Mouse (Mus musculus) left cerebral cortex, adult 2 months (tissue): Measurements from ENCODE around the gene Pex10. TPM values are rescaled to one million over a fixed set of nuclear protein-coding genes. Genes with fewer than 3 reads are reported as not detected.
"Not testable (repeated sequence)": the region's sequence is repeated elsewhere in the genome, so short reads cannot be mapped to it uniquely, and the experiment has no call there.

ENCODE experiments used
- DNase-seq, 2 experiments: peaks; one replicate each; pipeline ENCODE4 v3.0.0; 2021 to 2022; ENCODE audit warnings: low spot score in 2 of 2, mixed read lengths in 1 of 2; ENCODE audit errors: extremely low spot score in 1 of 2
- H3K27ac ChIP-seq: fragments of 200-600 bp; 2 replicates; pipeline ENCODE4 v1.8.1; 2022
- H3K4me3 ChIP-seq: fragments of 200-600 bp; 2 replicates; pipeline ENCODE4 v1.8.1; 2022
- CTCF ChIP-seq: fragments of 200-600 bp; IDR thresholded peaks from 2 replicates; pipeline ENCODE4 v1.8.1; 2022; ENCODE audit warnings: antibody characterized with exemption, mild to moderate bottlenecking, moderate library complexity
- intact Hi-C: fragments of 180-260 bp; cut with DNase I; formaldehyde crosslinking; loops from one replicate; pipeline ENCODE4 v1.15.1; 2025
- total RNA-seq, 2 experiments: library from RNA; stranded (reverse); gene quantifications; 2 replicates each; pipeline ENCODE4 v1.2.3; 2021

Pex10 gene
- total RNA-seq, 2 experiments from 2014 or later = 17.4 to 18.3 TPM

DNA sequence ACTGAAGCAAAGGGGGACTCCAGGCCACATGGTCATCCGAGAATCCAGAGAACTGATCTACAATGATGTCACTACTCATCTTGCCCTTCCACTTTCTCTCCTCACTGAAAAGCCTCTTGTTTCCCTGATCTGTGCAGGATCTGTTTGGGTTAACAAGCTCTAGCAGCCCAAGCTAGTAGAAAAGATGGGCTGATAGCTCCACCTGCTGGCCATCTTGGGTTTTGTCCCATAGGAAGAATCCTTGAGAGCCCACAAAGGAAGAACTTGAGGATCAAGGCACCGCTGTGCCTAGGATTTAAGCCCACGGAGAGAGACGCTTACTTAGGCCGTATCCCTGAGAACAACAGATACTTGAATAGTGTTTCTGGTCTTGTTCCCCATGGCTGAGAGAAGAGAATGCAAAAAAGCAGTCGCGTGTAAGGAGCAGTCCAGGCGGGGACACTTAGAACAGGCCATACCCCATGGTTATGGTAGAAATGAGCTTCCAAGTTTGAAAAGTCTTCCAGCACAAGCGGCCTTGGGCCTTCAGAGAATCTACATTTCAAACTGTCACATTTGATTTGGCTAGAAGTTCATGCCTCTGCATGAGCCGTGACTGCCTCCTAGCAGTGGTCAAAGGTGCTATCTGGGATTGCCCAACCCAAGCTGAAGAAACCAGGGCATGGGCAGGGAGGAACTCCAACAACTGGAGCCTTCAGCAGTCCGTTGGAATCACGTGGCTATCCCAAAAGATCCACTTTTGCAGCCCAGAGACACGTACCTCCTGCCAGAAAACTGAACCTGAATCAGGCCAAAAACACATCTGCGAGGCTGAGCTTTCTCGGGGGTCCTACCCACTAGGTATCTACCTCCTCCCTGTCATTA, 614 bp upstream of the Pex10 start:
- peak overlapping the region; percentile 41 for H3K27ac ChIP-seq
- DNase-seq = peak; percentile 85 to 89
- TF ChIP-seq CTCF = peak; percentile 91

DNA sequence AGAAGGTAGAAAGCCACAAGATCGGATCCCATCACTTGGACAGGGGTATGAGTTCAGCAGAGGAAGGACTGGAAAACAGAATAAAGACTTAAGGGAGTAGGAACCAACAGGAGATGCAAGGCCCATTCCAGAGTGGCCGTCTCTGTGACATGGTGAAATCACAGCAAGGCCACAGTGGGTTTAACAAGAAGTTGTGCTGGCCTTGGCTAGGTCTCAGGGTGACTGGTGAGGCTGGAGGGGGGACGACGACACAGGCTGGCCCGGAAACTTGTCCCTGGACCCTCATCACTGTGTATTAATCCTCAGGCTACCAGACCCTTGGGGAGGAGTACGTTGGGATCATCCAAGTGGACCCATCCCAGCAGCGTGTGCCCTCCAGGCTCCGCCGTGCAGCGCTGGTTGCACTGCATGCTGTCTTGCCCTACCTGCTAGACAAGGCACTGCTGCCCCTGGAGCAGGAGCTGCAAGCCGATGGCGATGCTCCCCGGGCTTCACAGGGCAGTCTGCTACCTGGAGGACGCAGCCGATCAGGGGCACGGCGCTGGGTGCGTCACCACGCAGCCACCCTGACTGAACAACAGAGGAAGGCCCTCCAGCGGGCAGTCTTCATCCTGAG, 1.6 kb downstream of the Pex10 start:
- Histone ChIP-seq H3K27ac (no peak overlapping the region; the same call in 1 of the 2 replicates), H3K4me3 (no peak overlapping the region)
- no peak for TF ChIP-seq CTCF
- intact Hi-C loops = no loop called here
- no peak for DNase-seq

More for the DNA sequence above, 614 bp upstream of the Pex10 start:
- intact Hi-C loops = loop anchor here (1.0 kb wide), 3 partner anchors 85 to 188 kb away; no protein-coding TSS in a partner anchor
- H3K4me3 ChIP-seq = peak overlapping the region; percentile 80

- intact Hi-C loops = no loop called here
- Histone ChIP-seq H3K4me3 (no peak overlapping the region), H3K27ac (no peak overlapping the region)
- TF ChIP-seq CTCF = peak; percentile 52
- peak; percentile 29 to 44 for DNase-seq
These were observed 2.4 kb downstream of the Pex10 start for GRCm38 (mm10) chr4:155069191-155069590.

- intact Hi-C loops = no loop called here
- Histone ChIP-seq H3K27ac (no peak overlapping the region), H3K4me3 (no peak overlapping the region)
- no peak for TF ChIP-seq CTCF
- no peak for DNase-seq
These were observed 3.4 kb downstream of the Pex10 start for GRCm38 (mm10) chr4:155070199-155070598.

DNA sequence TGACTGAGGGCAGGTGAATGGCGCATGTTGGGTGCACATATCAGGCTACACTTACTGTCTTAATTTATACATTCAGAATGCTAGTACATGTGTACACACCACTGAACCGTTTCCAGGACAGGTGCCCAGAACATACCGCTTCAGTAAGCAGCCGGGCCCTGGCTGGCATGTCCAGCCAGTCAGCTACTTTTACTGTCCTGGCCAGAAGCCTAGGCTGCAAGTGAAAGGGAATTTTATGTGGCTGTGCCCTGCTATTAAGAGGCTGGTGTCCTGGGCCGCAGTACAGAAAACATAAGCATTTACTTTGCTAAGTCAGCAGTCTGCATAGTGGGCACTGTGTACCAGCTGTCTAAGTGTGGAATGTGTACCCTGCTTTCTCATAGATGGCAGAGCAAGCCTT, 4.1 kb downstream of the Pex10 start:
- DNase-seq = no peak
- H3K4me3 ChIP-seq = no peak overlapping the region
- no peak for TF ChIP-seq CTCF
- no peak overlapping the region for H3K27ac ChIP-seq
- intact Hi-C loops = no loop called here

- Histone ChIP-seq H3K4me3 (no peak overlapping the region), H3K27ac (no peak overlapping the region)
- no peak for TF ChIP-seq CTCF
- intact Hi-C loops = no loop called here
- no peak for DNase-seq
These were observed 7.6 kb downstream of the Pex10 start for GRCm38 (mm10) chr4:155074418-155074817.

- Histone ChIP-seq H3K27ac (no peak overlapping the region), H3K4me3 (no peak overlapping the region)
- intact Hi-C loops = no loop called here
- peak; percentile 17 for TF ChIP-seq CTCF
- no peak for DNase-seq
These were observed 8.3 kb downstream of the Pex10 start for GRCm38 (mm10) chr4:155075137-155075536.

DNA sequence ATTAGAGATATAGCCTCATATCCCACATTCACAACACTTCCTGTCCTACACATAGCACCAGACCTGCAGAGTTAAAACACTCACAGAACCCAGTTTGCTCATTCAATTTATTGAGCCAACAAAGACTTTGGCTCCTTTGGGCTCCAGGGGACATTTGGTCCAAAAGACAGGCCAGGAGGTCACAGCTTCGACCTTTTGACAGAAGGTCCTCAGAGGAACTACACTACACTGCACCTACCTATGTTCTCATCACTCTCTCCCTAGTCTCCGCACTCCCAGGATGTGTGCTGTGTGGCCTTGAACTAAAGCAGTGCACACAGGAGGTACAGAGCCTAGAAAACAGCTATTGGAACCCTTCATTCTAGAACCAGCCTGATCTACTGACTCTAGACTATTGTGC, 9.0 kb downstream of the Pex10 start:
- Histone ChIP-seq H3K4me3 (no peak overlapping the region), H3K27ac (no peak overlapping the region)
- TF ChIP-seq CTCF = no peak
- intact Hi-C loops = no loop called here
- no peak for DNase-seq

DNA sequence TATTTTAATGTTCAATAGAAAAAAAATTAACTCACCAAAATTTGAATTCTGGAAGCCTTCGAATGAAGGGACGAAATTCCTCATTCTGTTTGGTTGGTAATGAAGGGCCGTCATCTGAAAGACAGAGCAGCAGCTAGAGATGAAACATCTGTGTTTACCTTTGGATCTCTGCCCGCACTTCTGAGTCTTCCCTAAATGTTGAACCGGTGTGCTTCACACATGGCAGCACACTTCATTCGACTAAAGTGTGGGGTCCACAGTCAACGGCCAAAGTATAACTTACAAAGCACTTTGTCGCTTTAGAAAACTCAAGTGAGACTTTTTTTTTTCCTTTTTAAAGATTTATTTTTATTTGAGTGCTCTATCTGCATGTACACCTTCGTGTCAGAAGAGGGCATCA, 9.9 kb downstream of the Pex10 start:
- Histone ChIP-seq H3K4me3 (no peak overlapping the region), H3K27ac (no peak overlapping the region)
- intact Hi-C loops = no loop called here
- no peak for DNase-seq
- TF ChIP-seq CTCF = no peak; the same call in 1 of the 2 replicates

GRCm38 (mm10) chr4:155078808-155079207, 12.0 kb downstream of the Pex10 start:
- DNase-seq, H3K27ac ChIP-seq, H3K4me3 ChIP-seq, intact Hi-C loops: not testable (repeated sequence)

DNA sequence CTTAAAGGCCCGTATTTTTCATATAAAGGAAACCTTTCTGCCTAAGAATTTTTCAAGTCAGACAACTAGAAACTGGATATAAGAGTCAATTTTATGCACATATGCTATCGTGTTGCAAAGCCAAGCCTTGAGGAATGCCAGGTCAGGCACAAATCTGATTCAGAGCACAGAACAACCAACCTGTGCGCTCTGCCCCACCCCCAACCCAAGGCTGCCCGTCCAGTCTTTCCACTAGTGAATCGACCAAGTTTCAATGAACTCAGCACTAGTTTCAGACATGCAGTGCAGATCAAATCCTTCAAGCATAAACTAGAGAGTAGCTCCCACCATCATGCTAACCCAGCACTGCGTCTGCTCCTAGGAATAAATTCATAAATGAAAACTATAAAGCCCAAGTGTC, 12.8 kb downstream of the Pex10 start:
- Histone ChIP-seq H3K27ac (no peak overlapping the region), H3K4me3 (no peak overlapping the region)
- intact Hi-C loops = no loop called here
- no peak for TF ChIP-seq CTCF
- no peak for DNase-seq

- Histone ChIP-seq H3K4me3 (no peak overlapping the region), H3K27ac (no peak overlapping the region)
- no peak; the same call in 1 of the 2 replicates for TF ChIP-seq CTCF
- DNase-seq = no peak
- intact Hi-C loops = no loop called here
These were observed 16.7 kb downstream of the Pex10 start for GRCm38 (mm10) chr4:155083553-155083952.
